Mouse (Mus musculus) cerebellum, postnatal 14 days (tissue): ENCODE data around the gene Rpl38.

Source experiments
- DNase-seq, 2 experiments: peaks; one replicate each; pipeline ENCODE4 v3.0.0; 2021; ENCODE audit warnings: mixed read lengths in 2 of 2

The Rpl38 gene

GRCm38 (mm10) chr11:114681054-114681453 lies 12.7 kb downstream of the Rpl38 start:
- no peak for DNase-seq

- no peak for DNase-seq
Measured at GRCm38 (mm10) chr11:114682321-114682900, 14.1 kb downstream of the Rpl38 start.

- peak in 1 of 2 experiments; percentile 55 for DNase-seq
Measured at GRCm38 (mm10) chr11:114683029-114683721, 14.9 kb downstream of the Rpl38 start.

DNA sequence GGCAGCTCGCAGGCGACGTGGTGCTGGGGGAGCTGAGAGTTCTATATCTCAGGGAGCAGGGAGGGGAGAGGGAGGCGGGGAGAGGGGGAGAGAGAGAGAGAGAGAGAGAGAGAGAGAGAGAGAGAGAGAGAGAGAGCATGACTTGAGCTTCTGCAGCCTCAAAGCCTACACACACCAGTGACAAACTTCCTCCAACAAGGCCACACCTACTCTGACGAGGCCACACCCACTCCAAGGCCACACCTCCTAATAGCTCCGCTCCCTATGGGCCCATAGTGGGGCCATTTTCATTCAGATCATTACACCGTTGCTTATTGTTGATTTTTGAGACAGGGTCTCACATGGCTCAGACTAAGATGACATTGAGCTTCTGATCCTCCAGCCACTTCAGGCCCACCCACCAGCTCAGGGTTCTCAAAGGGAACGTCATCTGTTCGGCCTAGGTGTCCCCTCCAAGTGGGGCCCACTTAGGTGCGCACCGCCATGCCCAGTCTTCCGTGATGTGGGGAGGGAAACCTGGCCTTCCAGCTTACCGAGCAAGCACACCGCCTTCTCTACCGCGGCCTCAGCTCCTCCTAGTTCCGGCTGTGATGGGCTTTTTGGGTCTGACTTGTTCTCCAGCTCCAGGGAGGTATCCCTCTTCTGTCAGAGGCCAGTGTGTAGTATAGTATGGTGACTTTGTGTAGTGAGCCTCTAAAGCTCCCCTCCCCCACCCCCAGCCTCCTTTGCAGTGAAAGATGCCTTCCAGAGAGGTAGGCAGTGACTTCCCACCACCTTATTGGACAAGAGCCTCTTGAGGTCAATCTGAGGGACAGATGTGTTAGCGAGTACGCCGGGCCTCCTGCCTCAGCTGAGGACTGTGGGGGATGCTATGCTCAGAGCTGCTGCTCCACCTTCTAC lies 15.6 kb downstream of the Rpl38 start:
- DNase-seq, result peak; percentile 48 to 52

- peak; percentile 99 to 100 for DNase-seq
Measured at GRCm38 (mm10) chr11:114684627-114685373, 16.5 kb downstream of the Rpl38 start.

DNA sequence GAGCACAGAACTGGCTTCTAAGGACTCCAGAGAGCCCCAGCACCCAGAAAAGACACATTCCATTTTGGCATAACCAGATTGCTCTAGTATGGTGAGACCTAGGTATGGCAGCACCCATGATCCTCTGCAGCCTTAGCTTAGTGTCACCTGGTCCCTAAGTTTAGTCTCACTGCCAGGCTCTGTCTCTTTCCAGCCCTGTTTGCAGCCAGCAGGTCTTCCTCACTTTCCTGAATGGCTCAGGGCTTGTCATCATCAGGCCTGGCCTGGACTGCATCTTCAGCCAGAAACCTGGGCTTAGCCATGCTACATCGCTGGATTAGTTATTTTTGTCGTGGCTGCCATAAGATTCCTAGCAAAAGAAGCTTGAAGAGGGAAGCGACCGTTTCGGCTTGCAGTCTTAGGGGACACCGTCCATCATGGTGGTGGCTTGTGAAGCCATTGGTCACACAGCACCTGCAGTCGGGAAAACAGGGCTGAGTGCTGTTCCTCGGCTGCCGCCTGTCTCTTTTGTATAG lies 17.3 kb downstream of the Rpl38 start:
- peak in 1 of 2 experiments; percentile 51 for DNase-seq

GRCm38 (mm10) chr11:114686221-114686959 lies 18.1 kb downstream of the Rpl38 start:
- peak; percentile 65 to 74 for DNase-seq

- no peak for DNase-seq
Measured at GRCm38 (mm10) chr11:114687574-114688188, 19.4 kb downstream of the Rpl38 start.

GRCm38 (mm10) chr11:114688729-114689128 lies 20.4 kb downstream of the Rpl38 start:
- DNase-seq, result peak in 1 of 2 experiments; percentile 64

DNA sequence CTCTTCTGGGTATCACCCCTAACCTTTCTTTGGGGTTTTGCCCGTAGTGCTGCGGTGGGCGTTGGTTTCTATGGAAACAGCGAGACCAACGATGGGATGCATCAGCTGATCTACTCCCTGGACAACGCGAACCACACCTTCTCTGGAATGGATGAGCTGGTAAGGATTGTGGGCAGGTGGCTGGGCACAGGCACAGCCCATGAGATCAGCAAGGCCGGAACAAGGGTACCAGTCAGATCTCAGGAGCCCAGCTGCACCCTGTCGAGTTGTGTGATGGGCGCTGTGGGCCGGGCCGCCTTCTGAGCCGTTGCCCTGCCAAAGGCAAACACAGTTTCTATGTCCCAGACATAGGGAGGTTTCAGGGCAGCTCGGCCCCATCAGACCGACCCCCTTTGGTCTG lies 21.9 kb downstream of the Rpl38 start:
- DNase-seq, result no peak

- no peak for DNase-seq
Measured at GRCm38 (mm10) chr11:114691454-114692182, 23.3 kb downstream of the Rpl38 start.

DNA sequence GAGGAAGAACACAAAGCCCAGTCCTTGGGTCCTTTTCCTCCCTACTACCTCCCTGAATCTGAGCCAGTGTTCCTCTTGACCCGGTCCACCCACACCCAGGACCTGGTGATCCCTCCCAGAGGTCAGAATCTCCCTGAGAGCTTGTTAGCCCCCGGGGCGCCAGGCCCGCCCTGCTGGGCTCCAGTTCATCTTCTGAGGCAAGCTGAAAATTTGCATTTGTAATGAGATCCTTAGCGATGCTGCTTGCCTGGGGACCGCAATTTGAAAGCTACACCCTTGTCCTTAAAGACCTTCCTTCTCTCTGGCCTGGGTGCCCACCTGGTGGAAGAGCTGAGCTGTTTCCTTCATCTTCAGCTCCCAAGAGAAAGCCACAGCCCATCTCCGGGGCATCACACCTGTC lies 24.3 kb downstream of the Rpl38 start:
- DNase-seq, result no peak

- DNase-seq, result no peak
Measured at GRCm38 (mm10) chr11:114693456-114693855, 25.1 kb downstream of the Rpl38 start.

GRCm38 (mm10) chr11:114694451-114694850 lies 26.1 kb downstream of the Rpl38 start:
- no peak for DNase-seq

- no peak for DNase-seq
Measured at GRCm38 (mm10) chr11:114698496-114698895, 30.2 kb downstream of the Rpl38 start.

DNA sequence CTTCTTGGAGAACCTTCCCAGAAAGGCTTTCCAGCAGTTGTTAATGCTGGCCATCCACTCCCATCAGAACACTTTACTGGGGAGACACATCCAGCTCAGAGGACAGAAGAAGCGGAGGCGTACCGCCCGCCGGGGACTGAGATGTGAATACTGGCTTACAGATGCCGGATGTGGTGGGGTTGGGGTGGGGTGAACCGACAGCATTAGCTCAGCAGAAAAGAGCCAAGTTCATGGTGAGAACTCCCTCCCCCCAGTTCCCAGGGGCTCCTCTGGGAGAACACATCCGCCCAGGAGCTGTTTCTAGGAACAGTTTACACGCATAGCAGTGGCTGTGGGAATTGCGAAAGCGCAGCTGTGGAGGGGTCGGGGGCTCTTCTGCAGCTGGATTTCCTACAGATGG lies 31.2 kb downstream of the Rpl38 start:
- DNase-seq, result no peak

DNA sequence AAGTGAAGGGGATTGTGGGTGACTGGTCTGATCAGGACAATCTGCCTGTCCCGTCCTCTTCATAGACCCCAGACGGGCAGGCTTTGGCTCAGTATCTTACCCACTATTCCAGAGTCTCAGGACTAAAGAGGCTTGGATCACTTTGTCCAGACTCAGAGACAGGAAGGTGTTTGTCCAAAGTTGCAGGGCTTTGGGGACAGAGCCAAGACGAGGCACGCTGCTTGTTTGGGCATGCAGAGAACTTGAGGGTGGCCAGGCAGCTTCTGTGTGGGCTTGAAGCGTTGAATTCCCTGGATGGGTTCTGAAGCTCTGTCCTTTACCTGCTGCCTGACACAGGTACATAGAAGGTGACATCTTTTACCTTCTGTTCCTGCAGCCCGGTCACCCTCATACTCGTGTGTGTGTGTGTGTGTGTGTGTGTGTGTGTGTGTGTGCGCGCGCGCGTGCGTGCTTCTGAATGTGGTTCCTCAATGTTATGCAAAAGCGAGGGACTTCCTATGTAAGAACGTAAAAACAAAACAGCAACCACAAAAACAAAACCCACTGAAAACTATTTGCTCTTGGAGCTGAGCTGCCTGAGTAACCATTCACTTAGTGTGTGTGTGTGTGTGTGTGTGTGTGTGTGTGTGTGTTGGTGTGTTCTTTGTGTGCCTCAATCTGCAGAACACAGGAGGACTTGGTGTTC lies 34.1 kb downstream of the Rpl38 start:
- no peak for DNase-seq

GRCm38 (mm10) chr11:114702996-114703361 lies 34.7 kb downstream of the Rpl38 start:
- DNase-seq, result no peak

DNA sequence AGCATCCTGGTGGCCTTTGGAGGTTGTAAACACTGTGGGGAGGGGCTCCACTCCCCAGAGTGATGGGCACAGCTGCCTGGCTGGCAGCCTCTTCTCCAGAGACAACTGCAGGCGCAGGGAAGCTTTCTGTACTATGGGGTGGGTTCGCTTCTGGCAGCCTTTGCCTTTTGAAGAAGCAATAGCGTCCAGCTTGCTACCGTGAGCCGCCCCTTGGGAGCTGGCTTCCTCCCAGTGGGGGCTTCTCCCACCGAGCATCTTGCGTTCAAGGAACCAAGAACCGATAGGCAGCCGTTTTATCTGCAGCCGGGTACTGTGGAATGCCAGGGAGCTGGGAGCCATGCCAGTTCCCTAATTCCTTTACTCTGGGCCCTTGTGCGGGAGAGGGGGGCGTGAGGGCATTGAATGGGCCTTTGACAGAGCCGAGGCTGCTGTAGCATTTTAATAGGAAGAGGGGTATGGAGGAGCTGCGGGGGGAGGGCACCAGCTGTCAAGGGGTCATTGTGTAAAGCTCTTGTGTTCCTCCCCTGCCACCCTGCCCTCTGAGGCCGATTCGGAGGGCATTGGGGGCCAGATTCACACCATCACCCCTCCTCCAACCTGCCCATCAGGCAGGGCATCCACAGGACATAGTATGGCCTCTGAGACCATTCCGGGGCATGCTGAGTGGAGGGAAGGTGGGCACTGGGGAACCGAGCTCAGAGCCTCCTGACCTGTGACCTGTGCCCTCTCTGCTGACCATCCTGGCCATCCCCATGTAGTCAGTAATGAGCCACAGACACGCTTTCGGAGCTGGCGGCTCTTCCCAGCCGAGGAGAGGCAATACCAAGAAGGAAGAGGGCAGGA lies 36.0 kb downstream of the Rpl38 start:
- peak; percentile 60 to 64 for DNase-seq
